Mouse (Mus musculus) mesoderm, embryonic 11.5 days (tissue): ENCODE data around the gene Rpl29.

ENCODE experiments used
- DNase-seq: peaks from one replicate; pipeline ENCODE4 v3.0.0-alpha.2; 2012; ENCODE audit warnings: low read depth, low spot score

The Rpl29 gene

DNA sequence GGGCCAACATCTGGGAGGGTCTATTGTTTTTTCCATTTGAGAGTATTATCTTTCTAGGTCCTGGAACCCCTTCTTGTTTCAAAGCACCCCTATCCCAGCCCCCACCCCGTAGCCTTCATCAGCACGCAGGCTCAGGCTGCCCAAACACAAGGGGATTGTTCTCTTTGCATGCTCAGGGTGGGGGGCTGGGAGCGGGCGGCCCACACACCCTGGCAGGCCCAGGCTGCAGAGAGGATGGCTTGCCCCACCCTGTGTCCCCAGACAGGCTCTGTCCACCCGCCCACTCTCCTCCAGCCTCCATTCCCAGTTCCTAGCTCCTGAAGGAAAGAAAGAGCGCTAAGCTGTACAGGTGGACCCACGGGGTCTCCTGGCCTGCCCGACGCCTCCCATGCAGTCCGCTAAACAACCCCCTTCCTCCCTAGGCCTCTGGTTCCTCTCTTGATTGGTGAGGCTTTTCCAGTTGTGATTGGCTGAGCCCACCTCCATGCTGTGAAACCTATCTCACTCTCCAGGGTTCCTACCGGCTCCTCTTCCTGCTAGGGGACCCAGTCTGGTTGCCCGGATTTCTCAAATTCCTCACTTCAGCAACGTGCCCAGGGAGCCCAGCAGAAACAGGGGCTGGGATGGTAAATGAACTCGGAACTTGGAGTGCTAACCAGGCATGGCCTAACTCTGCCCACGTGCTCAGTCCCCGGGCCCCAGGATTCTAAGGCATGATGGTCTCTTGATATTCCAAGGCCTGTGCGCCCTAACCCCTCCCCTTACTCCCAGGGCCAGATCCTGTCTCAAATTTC, 25.8 kb downstream of the Rpl29 start:
- peak; percentile 73 for DNase-seq

DNA sequence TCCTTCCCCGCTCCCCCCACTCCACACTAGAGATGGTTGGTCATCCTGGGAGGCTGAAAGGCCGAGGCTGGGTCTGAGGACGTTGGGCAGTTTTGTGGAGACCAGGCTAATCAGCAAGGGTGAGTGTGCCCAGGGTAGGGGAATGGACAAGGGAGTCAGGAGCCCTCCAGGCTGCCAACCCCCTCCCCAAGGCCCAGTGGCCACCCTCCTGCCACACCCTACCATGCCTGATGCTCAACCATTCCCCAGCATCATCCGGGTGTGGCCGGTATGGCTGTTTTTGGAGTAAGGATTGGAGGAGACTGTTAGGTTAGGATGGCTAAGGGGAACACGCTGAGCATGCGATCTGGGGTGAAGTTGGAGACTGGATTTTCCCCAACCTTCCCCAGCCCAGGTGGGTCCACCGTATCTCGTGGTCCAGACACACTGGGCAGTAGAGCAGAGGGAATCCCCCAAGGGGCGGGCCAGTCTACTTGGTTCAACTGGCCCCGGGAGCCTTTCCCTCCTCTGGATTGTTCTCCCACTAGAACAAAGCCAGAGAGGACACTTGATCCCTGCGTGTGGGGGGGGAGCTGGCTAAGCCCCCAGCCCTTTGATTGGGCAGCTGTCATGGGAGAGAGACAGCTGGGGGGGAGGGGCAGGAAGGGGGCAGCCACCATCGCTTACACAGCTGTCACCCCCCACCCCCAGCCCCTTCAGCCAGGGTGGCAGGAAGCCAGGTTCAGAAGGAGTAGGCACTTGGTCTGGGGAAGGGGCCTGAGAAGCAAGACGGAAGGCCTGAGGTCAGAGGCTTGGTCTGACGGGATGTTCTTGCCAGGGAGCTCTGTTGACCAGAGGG, 27.3 kb downstream of the Rpl29 start:
- peak; percentile 75 for DNase-seq

DNA sequence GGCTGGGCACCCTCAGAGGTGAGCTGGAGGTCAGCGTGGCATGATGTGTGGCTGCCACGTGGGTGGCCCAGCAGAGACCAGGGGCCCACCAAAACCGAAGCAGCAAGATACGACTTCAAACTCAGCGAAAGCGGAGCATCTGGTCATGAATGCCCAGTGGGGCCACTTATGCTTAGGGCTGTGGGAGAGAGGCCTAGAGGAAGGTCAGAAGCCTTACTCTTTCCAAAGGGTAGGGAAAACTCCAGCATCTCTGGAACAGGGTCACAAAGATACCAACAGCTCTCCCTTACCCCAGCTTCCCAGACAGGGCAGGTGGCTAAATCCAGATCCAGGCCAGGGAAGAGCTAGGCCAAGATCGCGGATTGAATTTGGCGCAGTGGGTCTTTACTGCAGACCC, 27.9 kb downstream of the Rpl29 start:
- DNase-seq: no peak

GRCm38 (mm10) chr9:106457920-106458319, 28.7 kb downstream of the Rpl29 start:
- DNase-seq: no peak

DNA sequence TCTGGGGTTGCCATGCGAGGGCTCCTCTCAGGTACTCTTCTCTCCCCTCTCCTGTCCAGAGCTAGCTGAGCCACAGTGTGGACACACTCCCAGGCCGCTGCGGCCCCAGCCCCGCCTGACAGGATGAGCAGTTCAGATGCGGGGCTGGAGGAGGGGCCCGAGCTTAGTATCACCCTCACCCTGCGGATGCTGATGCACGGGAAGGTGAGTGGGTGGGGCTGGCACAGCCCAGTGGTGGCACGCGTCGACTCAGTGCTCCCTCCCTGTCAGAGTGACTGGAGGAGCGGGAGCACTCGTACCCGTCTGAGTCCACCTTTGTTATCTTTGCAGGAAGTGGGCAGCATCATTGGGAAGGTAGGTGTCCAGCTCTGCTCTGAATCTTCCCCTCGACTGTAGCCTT, 30.7 kb downstream of the Rpl29 start:
- DNase-seq: no peak

DNA sequence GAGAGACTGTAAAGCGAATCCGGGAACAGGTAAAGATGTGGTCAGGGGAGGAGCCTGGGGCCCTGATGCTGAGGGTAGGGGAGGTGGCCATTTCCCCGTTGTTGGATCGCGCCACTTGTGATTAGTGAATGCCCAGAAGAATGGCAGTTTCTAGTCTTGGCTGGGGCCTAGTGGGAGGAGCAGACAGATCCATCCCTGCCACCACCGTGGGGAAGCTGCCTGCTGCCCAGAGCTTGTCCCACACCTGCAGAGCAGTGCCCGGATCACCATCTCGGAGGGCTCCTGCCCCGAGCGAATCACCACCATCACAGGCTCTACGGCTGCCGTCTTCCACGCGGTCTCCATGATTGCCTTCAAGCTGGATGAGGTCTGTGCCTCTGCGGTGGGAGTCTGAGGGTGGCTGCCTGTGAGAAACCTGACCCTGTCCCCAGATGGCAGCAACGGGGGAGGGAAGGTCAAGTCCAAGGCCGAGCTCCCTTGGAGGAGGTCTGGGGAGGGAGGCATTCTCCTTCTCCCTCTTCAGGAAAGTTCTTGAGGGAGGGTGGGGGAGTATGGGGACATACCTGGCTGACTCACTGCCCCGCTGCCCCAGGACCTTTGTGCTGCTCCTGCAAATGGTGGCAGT, 31.3 kb downstream of the Rpl29 start:
- no peak for DNase-seq

DNA sequence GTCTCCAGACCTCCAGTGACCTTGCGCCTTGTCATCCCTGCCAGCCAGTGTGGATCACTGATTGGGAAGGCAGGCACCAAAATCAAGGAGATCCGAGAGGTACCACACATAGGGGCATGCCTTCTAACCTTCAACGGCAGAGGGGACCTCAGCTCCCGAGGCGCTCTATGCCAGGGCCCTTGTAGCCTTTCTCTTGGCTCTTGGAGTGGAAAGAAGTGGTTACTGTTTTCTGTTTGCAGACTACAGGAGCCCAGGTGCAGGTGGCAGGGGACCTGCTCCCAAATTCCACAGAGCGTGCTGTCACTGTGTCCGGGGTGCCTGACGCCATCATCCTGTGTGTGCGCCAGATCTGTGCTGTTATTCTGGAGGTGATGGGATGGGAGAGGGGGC, 31.8 kb downstream of the Rpl29 start:
- no peak for DNase-seq

DNA sequence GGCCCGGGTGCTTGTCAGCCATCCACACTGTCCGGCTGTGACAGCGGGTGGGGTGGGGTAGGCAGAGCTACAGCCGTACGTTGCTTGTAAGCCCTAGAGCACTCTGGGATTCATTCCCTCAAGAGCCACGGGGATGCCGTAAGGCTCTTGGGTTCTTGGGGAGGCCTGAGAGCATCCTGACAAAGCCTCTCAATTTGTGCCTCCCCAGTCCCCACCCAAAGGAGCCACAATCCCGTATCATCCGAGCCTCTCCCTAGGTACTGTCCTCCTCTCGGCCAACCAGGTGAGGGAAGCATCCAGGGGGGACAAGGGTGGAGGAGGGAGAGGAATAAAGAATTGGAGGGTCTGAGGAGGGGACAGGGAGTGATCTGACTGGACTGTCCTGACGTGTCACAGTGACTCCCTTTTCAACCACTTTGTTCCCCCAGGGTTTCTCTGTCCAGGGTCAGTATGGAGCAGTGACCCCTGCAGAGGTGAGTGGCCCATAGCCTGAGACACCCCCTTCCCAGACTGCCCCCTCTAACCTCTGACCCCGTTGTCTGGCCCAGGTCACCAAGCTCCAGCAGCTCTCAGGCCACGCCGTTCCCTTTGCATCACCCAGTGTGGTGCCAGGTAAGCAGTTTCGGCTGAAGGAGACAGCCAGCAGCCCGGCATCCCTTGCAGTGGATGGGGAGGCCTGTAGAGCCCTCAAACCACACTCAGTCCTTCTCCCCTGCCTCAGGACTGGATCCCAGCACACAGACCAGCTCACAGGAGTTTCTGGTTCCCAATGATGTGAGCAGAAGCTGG, 32.6 kb downstream of the Rpl29 start:
- no peak for DNase-seq

- no peak for DNase-seq
Measured at GRCm38 (mm10) chr9:106462430-106462800, 33.2 kb downstream of the Rpl29 start.

DNA sequence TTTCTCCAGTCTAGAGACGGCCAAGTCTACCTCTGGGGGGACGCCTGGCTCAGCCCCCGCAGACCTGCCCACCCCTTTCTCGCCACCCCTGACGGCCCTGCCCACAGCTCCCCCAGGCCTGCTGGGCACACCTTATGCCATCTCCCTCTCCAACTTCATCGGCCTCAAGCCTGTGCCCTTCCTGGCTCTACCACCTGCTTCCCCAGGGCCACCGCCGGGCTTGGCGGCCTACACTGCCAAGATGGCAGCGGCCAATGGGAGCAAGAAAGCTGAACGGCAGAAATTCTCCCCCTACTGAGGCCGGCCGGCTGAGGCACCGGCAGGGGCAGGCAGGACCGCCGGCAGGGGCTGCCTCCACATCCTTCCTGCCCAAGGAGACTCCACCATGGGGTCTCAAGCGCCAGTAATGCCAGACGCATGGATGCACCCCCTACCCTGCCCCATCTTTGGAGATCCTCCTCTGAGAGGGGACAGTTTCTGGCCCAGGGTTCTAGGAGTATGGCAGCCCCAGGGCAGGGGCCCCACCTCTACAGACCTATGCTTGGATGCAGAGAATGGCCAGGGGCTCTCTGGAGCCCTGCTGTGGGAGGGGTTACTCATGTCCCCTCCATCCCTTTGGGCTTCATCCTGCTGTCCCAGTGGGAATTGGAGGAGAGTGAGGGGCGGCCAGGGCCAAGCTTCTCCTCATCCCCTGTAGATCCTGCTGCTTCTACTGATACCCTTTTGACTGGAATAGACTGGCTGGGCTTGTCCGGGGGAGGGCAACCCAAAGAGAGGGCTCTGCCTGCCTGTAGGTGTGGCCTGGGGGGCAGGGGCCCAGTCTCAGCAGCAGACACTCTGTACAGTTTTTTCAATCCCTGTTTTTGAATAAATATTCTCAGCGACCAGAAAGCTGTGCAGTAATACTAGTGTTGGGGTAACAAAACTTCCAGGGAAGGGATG, 34.1 kb downstream of the Rpl29 start:
- DNase-seq: no peak

GRCm38 (mm10) chr9:106464751-106465541, 35.7 kb downstream of the Rpl29 start:
- DNase-seq: peak; percentile 75

DNA sequence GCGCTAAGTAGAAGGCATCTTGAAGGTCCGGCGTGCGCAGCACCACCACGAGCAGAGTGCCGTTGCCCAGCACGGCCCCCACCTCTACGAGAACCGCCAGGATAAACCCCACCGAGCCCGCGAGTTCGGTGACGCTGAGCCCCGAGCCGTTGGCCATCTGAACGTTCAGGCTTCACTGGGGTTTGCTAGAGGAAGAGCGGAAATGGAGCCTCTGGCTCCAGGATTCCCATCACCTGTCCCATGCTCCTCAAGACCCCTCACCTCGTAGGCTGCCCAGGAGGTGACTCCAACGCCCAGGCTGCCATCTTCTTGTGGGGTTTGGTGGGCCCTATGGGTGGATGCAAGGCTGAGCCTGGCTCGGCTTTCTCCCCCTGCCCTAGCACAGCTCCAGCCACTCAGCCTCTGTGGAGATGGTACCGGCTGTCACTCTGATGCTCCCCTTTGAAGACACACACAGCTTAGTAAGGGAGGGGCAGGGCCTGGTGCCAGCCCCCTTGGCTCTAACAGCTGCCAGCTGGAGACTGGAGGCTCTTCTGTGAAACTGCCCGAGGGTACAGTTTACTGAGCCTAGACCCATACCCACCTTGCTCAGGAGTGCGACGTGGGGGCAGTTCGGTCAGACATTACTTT, 36.4 kb downstream of the Rpl29 start, which contains the start of gene Gpr62:
Gene Gpr62 (minus strand): TSS at position 368 of the 630 bp plus-strand sequence.
- no peak for DNase-seq

GRCm38 (mm10) chr9:106466721-106467120, 37.5 kb downstream of the Rpl29 start:
- DNase-seq: no peak

- DNase-seq: no peak
Measured at GRCm38 (mm10) chr9:106467746-106468145, 38.5 kb downstream of the Rpl29 start.

GRCm38 (mm10) chr9:106469317-106469716, 40.1 kb downstream of the Rpl29 start:
- DNase-seq: no peak

- no peak for DNase-seq
Measured at GRCm38 (mm10) chr9:106469776-106470175, 40.5 kb downstream of the Rpl29 start.

DNA sequence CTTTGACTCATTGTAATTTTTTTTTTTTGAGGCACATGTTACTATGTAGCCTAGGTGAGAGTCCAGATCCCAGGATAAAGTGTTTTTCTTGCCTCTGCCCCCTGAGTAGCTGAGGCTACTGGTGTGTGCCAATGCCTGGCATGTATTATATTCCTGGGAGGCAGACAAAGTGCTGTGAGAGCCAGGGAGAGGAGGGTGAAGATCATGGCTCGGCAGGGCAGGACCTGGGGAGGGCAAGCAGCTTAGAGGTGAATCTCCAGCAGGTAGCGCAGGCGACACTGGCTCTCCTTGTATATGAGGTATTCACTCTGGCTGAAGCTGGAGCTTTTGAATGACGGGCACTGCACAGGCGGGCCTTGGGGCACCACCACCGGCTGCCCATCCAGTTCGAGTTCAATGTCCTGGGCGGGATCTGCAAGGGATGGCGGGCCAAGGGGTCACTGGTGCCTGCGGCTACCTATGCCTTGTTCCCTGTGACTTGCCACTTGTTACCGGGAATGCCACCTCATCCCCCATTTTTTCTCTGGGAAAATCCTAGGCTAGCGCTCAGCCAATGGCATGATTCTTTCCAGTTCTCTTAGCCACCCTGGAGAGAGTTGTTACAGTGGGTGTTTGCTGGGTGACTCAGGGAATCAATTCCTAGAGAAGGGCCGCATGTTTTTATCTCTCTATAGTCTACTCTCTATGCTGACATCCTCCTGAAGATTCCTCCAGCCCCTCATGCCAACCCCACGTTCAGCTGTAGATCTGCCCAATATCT, 41.9 kb downstream of the Rpl29 start:
- DNase-seq: no peak

- DNase-seq: peak; percentile 64
Measured at GRCm38 (mm10) chr9:106471892-106472291, 42.6 kb downstream of the Rpl29 start.
